Mouse (Mus musculus): ENCODE measurements at regions not wholly inside any gene's neighbourhood (a gene's known extent, or its start where the extent isn't known, plus 50 kb on each side); places are given as distances from the start of the nearest gene placed in this dataset.

GRCm38 (mm10) chr16:93367995-93368394 lies 235.9 kb downstream of the Setd4 start:
- peaks cover 17% of the 10 kb centered on the region for H3K27me3 ChIP-seq (replicated peaks)
- H3K36me3 ChIP-seq, result no peaks in the 10 kb centered on the region
- no peak overlapping the region for H3K4me3 ChIP-seq
- ATAC-seq (ENCODE audit: insufficient number of reproducible peaks, low FRiP score), result no peak
- H3K27ac ChIP-seq (ENCODE audit: poor library complexity, severe bottlenecking), result no peak overlapping the region
- H3K9me3 ChIP-seq (replicated peaks), result no peaks in the 10 kb centered on the region
- H3K4me2 ChIP-seq, result no peak overlapping the region
- H3K4me1 ChIP-seq (replicated peaks), result peaks cover 26% of the 10 kb centered on the region
- 83% methylated on average over 6 of the region's 6 CpGs for WGBS
- no peak overlapping the region for H3K9ac ChIP-seq

- Histone ChIP-seq H3K9ac (no peak overlapping the region), H3K4me3 (no peak overlapping the region), H3K27ac (ENCODE audit: poor library complexity, severe bottlenecking) (no peak overlapping the region), H3K9me3 (replicated peaks) (no peaks in the 10 kb centered on the region), H3K36me3 (no peaks in the 10 kb centered on the region), H3K4me1 (replicated peaks) (peaks cover 26% of the 10 kb centered on the region), H3K27me3 (replicated peaks) (peaks cover 12% of the 10 kb centered on the region), H3K4me2 (no peak overlapping the region)
- ATAC-seq (ENCODE audit: insufficient number of reproducible peaks, low FRiP score), result no peak
- whole genome bisulfite sequencing, result 87% methylated on average over 8 of the region's 8 CpGs
These were observed 236.5 kb downstream of the Setd4 start for GRCm38 (mm10) chr16:93367246-93367805.

- 58% methylated on average over 5 of the region's 5 CpGs for WGBS
- Histone ChIP-seq H3K4me3 (no peak overlapping the region), H3K27me3 (replicated peaks) (peaks cover 5% of the 10 kb centered on the region), H3K9me3 (replicated peaks) (no peaks in the 10 kb centered on the region), H3K36me3 (no peaks in the 10 kb centered on the region), H3K9ac (no peak overlapping the region), H3K27ac (ENCODE audit: poor library complexity, severe bottlenecking) (no peak overlapping the region; the same call in 1 of the 2 replicates), H3K4me2 (no peak overlapping the region), H3K4me1 (replicated peaks) (peaks cover 26% of the 10 kb centered on the region)
- peak; percentile 63; the same call in 1 of the 2 replicates for ATAC-seq (ENCODE audit: insufficient number of reproducible peaks, low FRiP score)
These were observed 237.4 kb downstream of the Setd4 start for GRCm38 (mm10) chr16:93366383-93366941.

- H3K4me1 ChIP-seq (replicated peaks), result peaks cover 26% of the 10 kb centered on the region
- no peak overlapping the region for H3K4me2 ChIP-seq
- no peak overlapping the region for H3K27ac ChIP-seq (ENCODE audit: poor library complexity, severe bottlenecking)
- no peaks in the 10 kb centered on the region; the same call in 1 of the 2 replicates for H3K27me3 ChIP-seq (replicated peaks)
- H3K36me3 ChIP-seq, result no peaks in the 10 kb centered on the region
- no peaks in the 10 kb centered on the region for H3K9me3 ChIP-seq (replicated peaks)
- no peak overlapping the region for H3K4me3 ChIP-seq
- peak; percentile 50; the same call in 1 of the 2 replicates for ATAC-seq (ENCODE audit: insufficient number of reproducible peaks, low FRiP score)
- H3K9ac ChIP-seq, result no peak overlapping the region
- WGBS, result 53% methylated on average over 3 of the region's 3 CpGs
These were observed 238.5 kb downstream of the Setd4 start for GRCm38 (mm10) chr16:93365236-93365951.

- no peaks in the 10 kb centered on the region for H3K4me1 ChIP-seq (replicated peaks)
- H3K4me2 ChIP-seq, result no peak overlapping the region
- H3K27me3 ChIP-seq (replicated peaks), result peaks cover 3% of the 10 kb centered on the region; the same call in 1 of the 2 replicates
- H3K9me3 ChIP-seq (replicated peaks), result no peaks in the 10 kb centered on the region
- no peaks in the 10 kb centered on the region for H3K36me3 ChIP-seq
- H3K4me3 ChIP-seq, result no peak overlapping the region
- no peak overlapping the region for H3K9ac ChIP-seq
- H3K27ac ChIP-seq (ENCODE audit: poor library complexity, severe bottlenecking), result no peak overlapping the region
- ATAC-seq (ENCODE audit: insufficient number of reproducible peaks, low FRiP score), result no peak
- 84% methylated on average over 8 of the region's 8 CpGs for WGBS
These were observed 244.1 kb downstream of the Setd4 start for GRCm38 (mm10) chr16:93359772-93360171.

- Histone ChIP-seq H3K9me3 (replicated peaks) (no peaks in the 10 kb centered on the region), H3K27me3 (replicated peaks) (peaks cover 3% of the 10 kb centered on the region; the same call in 1 of the 2 replicates), H3K4me1 (replicated peaks) (no peaks in the 10 kb centered on the region), H3K27ac (ENCODE audit: poor library complexity, severe bottlenecking) (no peak overlapping the region), H3K9ac (no peak overlapping the region), H3K4me2 (no peak overlapping the region), H3K4me3 (no peak overlapping the region), H3K36me3 (no peaks in the 10 kb centered on the region)
- no peak for ATAC-seq (ENCODE audit: insufficient number of reproducible peaks, low FRiP score)
- WGBS, result 67% methylated on average over 6 of the region's 6 CpGs
These were observed 245.2 kb downstream of the Setd4 start for GRCm38 (mm10) chr16:93358613-93359012.

- 85% methylated on average over 4 of the region's 4 CpGs for WGBS
These were observed 245.7 kb downstream of the Setd4 start for GRCm38 (mm10) chr16:93358166-93358565.

GRCm38 (mm10) chr16:93355204-93355899 lies 248.5 kb downstream of the Setd4 start:
- ATAC-seq (ENCODE audit: insufficient number of reproducible peaks, low FRiP score), result no peak
- Histone ChIP-seq H3K36me3 (no peaks in the 10 kb centered on the region), H3K4me1 (replicated peaks) (no peaks in the 10 kb centered on the region), H3K4me3 (no peak overlapping the region), H3K4me2 (no peak overlapping the region), H3K27ac (ENCODE audit: poor library complexity, severe bottlenecking) (no peak overlapping the region), H3K9me3 (replicated peaks) (no peaks in the 10 kb centered on the region), H3K27me3 (replicated peaks) (0 out of 2 replicates have a peak, but pooled peaks cover 3% of the 10 kb centered on the region), H3K9ac (no peak overlapping the region)
- 70% methylated on average over 11 of the region's 11 CpGs for WGBS

More at GRCm38 (mm10) chr16:93358166-93358565, 245.7 kb downstream of the Setd4 start:
- Histone ChIP-seq H3K4me2 (no peak overlapping the region), H3K27ac (ENCODE audit: poor library complexity, severe bottlenecking) (no peak overlapping the region), H3K9ac (no peak overlapping the region), H3K27me3 (replicated peaks) (peaks cover 3% of the 10 kb centered on the region; the same call in 1 of the 2 replicates), H3K4me1 (replicated peaks) (no peaks in the 10 kb centered on the region), H3K4me3 (no peak overlapping the region), H3K36me3 (no peaks in the 10 kb centered on the region), H3K9me3 (replicated peaks) (no peaks in the 10 kb centered on the region)
- no peak for ATAC-seq (ENCODE audit: insufficient number of reproducible peaks, low FRiP score)

- Histone ChIP-seq H3K27ac (ENCODE audit: poor library complexity, severe bottlenecking) (no peak overlapping the region), H3K4me1 (replicated peaks) (no peaks in the 10 kb centered on the region), H3K36me3 (no peaks in the 10 kb centered on the region), H3K27me3 (replicated peaks) (no peaks in the 10 kb centered on the region), H3K9ac (no peak overlapping the region), H3K4me3 (no peak overlapping the region), H3K9me3 (replicated peaks) (no peaks in the 10 kb centered on the region), H3K4me2 (no peak overlapping the region)
- no peak for ATAC-seq (ENCODE audit: insufficient number of reproducible peaks, low FRiP score)
- 72% methylated on average over 6 of the region's 6 CpGs for WGBS
These were observed 249.9 kb downstream of the Setd4 start for GRCm38 (mm10) chr16:93353971-93354370.

- Histone ChIP-seq H3K27ac (ENCODE audit: poor library complexity, severe bottlenecking) (no peak overlapping the region), H3K9me3 (replicated peaks) (no peaks in the 10 kb centered on the region), H3K4me1 (replicated peaks) (0 out of 2 replicates have a peak, but pooled peaks cover 5% of the 10 kb centered on the region), H3K27me3 (replicated peaks) (peaks cover 39% of the 10 kb centered on the region), H3K4me3 (no peak overlapping the region), H3K4me2 (no peak overlapping the region), H3K9ac (no peak overlapping the region), H3K36me3 (no peaks in the 10 kb centered on the region)
- ATAC-seq (ENCODE audit: insufficient number of reproducible peaks, low FRiP score), result no peak
- 76% methylated on average over 5 of the region's 5 CpGs for WGBS
These were observed 259.3 kb downstream of the Setd4 start for GRCm38 (mm10) chr16:93344555-93344954.

GRCm38 (mm10) chr16:93342701-93343100 lies 261.2 kb downstream of the Setd4 start:
- no peak overlapping the region for H3K9ac ChIP-seq
- no peak for ATAC-seq (ENCODE audit: insufficient number of reproducible peaks, low FRiP score)
- no peaks in the 10 kb centered on the region for H3K36me3 ChIP-seq
- H3K4me3 ChIP-seq, result no peak overlapping the region
- WGBS, result 88% methylated on average over 2 of the region's 2 CpGs
- H3K9me3 ChIP-seq (replicated peaks), result no peaks in the 10 kb centered on the region
- H3K27ac ChIP-seq (ENCODE audit: poor library complexity, severe bottlenecking), result no peak overlapping the region
- 0 out of 2 replicates have a peak, but pooled peaks cover 5% of the 10 kb centered on the region for H3K4me1 ChIP-seq (replicated peaks)
- H3K4me2 ChIP-seq, result no peak overlapping the region
- H3K27me3 ChIP-seq (replicated peaks), result peaks cover 45% of the 10 kb centered on the region

All from heart, embryonic 12.5 days (tissue).